Mouse (Mus musculus) thymus, postnatal 4 days (tissue): Measurements from ENCODE around the gene Spats2l.
A peak's percentile ranks its signal among the peaks of the same experiment; 100 is the strongest.

Experiments
- DNase-seq: peaks from one replicate; pipeline ENCODE4 v3.0.0; 2021

The Spats2l gene

DNA sequence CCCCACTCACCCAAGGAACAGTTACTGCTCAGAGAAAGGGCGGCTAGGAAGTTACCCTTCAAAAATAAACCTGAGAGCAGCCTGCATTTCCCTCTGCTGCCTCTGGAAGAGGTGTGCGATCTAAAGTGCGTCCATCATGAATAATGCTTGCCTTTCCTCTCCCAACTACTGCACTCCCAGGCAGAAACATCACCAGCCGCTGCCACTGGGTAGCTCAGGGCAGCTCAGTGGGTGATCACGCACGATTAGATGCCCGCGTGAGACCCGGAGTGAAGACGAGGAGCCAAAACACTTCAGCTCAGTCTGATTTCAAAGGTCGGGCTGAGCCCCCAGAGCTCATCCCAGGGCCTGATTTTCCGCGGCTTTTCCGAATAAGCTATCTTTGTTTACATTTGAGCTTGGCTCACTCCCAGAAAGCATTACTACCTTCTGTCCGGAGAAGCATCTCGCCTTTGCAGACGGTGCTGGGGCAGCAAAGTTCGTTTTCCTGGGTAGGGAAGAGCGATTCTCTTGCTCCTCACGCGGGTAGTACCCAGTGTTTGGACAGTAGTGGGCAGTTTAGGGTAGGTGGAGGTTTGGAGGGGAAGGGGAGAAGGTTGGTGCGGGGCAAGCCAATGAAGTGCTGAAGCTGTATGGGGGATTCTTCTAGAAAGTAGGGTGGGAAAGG, at the start of gene Spats2l:
Spats2l (plus strand) TSS at position 162 of the 667 bp plus-strand sequence.
- peak; percentile 31 for DNase-seq

DNA sequence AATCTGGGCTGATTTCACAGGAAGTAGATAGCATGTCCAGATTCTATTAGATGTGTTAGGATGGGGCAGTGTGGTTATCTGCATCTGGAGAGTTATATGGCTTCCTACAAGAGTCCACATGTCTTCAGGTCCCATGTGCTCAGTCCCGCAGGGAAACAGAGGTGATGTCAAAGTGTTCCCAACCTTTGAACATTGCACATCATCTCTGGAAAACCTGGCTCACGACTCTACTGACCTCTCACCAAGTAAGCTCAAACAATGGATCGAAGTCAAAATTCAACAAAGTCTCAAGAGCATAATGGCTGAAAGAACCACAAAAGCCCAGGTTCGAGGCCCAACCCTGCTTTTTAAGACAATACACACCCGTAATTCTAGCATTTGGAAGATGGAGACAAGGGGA, 48.7 kb upstream of the Spats2l start:
- DNase-seq = no peak

DNA sequence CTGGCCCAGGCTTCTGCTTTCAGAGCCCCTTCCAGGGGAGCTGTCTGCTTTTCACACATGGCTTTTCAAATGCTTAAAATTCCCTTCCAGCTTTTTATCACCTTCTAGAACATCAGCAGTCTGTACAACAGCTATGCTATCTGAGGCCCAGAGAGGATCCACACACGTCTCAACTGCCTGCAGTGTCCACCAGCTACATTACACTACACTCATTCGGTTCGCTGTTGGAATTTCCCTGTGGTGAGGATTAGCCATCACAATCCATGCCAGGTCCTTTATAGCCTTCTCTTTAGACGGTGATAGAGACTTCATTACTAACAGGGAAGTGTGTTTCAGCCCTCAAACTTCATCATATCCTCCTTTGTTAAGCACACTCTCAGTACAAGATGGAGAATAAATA, 38.1 kb upstream of the Spats2l start:
- no peak for DNase-seq

DNA sequence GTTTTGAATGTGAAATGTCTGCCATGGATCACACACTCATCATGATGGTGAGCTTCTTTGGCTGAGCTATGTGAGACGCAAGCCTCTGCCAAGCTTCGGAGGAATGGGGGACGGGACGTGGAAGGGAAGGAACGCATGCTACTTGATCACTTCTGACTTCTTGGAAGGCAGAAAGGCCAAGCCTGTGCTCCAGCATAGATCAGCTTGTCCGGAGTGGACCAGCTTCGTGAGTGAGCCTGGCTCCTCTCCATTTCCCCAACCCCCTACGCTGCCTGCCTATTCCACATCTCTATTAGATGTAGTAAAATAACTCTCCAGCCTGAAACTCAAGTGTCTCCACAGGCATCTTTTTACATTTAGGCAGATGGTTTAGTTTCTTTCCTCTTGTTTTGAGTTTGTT, 32.2 kb upstream of the Spats2l start:
- DNase-seq = no peak

DNA sequence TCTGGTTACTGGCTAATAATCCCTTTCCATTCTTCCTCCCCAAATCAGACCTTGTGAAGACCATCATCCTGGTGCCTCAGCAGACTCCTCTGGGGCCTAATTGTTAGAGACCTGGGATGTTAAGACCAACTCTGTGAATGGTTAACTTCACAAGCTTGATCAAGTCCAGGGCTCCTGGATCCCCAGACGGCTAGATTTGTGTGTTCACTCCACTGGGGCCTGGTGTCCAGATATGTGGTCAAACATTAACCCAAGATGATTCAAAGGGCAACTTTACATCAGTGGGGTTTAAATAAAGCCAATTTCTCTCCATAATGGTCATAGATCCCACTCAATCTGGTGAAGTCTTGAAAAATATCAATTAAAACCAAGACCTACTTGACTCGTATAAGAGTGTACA, 31.7 kb upstream of the Spats2l start:
- no peak for DNase-seq

DNA sequence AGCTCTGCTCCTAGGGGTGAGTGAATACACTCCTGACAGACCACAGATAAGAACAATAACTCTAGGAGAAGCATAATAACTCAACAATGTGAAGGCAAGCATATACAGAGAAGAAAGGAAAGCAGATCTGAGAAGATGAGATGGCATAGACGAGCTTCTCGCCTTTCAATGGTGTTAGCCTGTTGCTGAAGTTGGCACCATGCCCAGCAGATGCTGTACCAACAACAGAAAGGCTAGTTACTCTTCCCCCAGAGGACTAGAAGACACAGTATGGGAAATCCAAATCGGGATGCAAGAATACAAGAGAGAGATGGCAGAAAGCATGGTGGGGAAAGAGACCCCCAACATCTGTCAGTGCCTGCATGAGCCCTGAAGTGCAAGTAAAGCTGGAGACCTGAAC, 22.2 kb upstream of the Spats2l start:
- DNase-seq = no peak

DNA sequence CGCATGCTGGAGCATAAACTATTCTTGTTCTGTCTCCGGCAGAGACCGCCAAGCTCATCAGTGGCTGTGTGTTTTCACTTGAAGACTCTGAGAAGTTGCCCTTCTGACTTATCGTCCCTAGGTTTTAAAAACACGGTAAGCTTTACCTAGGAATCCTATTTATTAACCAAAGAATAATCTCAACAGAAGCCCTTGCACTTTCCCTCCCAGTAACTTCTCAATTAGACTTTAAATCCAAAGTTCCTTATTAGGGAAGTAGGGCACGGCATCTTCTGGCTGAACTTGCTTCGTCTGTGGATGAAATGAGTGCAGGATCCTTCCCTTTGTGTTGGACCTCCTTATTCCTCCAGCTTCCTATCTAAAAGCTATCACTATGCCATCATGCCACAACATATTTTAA, 7.6 kb upstream of the Spats2l start:
- no peak for DNase-seq

DNA sequence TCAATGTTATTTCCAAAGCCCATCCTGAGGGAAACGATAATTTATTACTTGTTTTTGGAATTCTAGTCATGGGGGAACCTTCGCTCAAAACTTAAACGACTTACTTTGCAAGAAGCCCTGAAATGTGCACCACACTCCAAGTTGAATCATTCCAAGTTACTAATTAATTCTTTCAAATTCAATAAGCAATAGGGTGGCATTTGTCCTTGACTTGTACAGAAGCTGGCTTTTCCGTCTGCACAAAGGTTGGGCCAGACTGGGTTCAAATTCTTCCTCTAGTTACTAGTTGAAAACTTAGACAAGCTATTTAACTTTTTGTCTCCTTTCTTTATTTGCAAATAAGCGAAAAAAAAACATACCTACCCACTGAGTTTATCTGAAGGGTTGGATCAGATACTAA, 636 bp upstream of the Spats2l start:
- no peak for DNase-seq

DNA sequence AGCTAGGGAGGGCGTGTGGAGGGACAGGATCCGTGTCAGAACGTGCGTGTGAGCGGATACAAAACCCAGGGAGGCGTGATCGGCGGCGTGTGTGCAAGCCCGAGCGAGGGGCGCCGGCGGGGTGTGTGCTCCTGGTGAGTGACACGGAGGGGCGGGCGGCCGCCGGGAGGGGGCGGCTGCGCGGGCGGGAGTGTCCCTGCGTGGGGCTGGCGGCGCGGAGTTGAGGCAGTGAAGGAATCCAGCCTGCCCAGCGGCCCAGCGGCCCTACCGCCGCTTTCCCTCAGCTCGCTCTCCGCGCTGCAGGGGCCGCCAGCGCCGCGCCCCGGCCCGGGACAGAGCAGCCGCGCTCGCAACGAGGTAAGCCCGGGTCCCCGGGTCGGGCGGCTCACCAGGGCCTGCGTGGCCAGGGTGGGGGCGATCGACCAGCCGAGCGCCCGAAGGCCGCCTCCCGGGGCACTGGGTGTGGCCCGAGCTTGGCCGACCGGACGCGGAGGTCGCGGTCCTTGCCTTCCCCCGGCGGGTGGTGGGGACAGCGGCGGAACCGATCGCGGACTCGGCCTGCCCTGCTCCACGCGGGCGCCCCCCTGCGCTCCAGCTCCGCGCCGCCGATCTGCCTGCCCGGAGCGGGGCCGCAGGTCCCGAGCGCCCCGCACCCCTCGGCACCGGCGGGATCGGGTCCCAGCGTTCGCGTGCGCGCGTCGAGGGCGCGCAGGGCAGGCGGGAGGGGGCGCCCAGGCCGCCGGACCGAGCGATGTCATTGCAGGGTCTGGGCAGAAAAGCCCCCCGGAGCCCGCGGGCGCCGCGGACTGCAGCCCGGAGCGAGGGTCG, 920 bp downstream of the Spats2l start:
- peak; percentile 82 for DNase-seq

DNA sequence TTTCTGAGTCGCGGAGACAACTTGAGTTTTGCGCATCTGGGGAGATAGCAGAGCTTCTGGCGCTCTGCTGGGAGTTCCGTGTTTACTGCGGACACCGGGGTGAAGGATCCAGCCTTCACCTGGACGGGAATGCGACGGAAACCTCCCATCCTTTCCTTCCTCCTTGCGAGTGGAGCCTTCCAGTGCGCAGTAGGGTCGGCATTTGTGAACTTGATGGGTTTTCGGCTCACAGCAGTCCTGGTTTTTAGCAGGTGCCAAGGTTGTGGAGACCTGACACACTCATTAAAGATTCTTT, 1.5 kb downstream of the Spats2l start:
- DNase-seq = no peak

DNA sequence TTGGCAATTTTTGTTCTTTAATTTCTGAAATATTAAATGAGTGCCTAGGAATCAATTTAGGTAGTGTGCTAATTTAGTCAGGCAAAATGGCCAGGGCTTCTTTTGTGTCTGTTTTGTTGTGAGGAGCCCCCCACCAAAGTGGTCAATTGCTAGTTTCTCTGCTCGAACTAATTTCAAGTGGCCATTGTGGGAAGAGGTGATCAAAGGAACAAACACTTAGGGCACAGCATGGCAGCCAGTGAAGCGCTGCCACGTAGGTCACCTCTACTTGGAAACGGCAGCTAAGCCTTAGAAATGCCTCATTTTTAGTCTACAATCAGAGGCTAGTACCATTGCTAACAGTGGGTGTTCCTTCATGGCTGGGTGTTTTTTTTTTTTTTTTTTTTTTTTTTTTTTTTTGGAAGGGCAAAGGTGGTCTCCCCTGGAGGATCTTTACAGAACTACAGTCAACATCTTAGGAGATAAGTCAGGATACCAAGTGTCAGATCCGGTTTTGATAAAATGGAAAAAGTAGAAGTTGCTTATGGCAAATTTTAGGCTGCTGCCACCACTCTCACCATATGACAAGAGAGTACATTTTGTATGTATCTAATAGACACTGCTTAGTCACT, 2.8 kb downstream of the Spats2l start:
- DNase-seq = no peak

DNA sequence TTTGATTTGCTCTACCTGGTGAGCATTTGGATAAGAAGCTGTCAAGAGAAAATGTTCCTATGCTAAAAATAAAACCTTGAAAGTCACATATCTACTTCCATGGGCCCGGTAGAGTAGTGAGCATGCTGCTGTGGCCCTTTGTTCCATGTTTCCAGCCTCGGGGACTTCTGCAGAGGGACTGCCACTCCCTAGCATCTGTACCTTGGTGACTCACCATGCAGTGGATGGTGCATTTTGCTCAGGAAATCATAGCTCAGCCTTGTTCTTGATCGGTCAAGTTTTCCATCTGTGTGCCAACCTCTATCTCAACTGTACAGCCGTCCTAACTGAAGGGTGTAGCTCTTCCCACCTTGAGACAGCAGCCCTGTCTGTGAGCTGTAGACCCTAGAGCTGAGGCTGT, 10.3 kb downstream of the Spats2l start:
- no peak for DNase-seq

DNA sequence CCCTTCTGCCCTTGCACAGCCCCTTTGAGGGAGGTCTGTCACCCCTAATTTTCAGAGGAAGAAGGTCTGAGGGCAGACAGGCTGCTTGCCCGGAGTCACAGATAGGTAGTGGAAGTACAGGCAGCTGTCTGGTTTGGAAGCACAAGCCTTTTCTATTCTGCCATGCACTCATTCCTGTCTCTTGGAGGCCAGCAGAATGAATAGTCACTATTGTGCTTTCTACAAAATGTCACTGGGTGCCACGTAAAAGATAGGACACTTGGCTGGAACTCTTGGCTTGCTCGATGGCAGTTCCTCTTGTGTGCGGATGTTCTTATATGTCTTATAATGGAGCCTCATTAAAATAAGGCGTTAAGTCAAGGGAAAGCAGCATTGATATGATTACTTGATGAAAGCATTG, 15.9 kb downstream of the Spats2l start:
- DNase-seq = no peak

DNA sequence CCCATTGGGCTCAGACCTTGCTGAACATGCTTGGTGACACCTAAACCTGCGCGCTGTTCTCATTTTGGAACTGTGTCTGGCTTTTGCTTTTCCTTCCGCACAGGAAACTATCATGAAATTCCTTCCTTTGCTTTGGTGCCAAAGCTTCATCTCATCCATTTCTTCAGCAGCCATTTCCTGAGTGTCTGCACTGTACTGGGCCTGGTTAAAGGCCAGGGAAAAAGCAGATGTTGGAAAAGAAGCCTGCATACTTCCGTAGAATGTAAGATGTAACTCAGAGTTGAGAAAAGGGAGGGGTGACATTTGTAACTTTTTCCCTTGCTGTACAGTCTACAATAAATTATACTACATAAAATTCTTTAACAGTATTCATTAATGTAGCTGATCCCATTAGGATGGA, 18.2 kb downstream of the Spats2l start:
- no peak for DNase-seq

DNA sequence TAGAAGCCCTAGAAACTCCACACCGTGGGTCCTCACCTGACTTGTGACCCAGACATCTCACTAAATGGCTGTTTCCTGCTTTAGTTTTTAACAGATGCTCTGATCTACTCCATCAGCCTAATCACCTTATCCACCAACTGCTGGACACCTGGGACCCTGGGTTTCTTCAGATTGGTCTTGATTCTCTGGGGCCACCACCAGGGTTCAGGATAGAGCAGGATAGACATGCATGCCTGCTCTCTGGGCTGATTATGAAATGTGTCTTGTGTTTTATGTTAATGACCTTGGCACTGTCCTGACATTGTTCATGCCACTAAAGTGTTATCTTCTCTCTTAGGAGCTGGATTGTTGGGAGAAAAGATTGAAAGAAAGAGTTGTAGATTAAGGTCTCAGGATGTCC, 21.9 kb downstream of the Spats2l start:
- peak; percentile 23 for DNase-seq

DNA sequence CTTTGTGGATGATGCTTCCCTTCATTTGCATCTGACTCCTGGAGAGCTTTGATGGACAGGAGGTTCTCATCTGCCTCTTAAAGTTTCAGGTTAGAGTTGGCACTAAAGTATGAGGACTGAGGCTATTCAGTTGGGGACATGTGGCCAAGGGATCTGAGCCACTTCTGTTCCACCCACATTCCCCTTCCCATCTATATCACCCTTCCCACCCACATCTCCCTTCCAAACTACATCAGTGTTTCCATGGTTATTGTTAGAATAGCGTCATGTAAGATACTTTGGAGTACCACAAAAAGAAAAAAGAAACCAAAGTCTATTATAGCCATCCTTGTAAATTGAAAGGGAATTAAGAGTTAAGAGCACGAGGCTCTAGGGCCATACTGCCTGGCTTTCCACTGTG, 25.4 kb downstream of the Spats2l start:
- no peak for DNase-seq

DNA sequence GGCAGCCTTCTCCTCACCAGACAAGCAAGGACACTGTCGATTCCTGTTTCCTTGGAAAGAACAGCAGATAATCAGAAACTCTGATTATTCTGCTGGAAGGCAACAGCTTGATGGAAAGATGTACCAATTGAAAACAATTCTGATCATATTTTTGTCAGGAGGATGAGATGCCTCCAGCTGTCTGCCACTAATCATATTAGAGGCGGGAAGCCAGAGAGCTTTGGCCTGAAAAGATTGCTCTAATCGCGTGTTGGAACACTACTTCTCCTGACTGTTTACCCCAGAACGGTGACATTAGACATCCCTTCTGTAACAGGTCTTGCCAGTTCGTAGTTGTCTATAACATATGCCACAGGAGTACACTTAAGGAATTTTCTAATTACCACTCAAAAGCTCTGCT, 26.9 kb downstream of the Spats2l start:
- no peak for DNase-seq

DNA sequence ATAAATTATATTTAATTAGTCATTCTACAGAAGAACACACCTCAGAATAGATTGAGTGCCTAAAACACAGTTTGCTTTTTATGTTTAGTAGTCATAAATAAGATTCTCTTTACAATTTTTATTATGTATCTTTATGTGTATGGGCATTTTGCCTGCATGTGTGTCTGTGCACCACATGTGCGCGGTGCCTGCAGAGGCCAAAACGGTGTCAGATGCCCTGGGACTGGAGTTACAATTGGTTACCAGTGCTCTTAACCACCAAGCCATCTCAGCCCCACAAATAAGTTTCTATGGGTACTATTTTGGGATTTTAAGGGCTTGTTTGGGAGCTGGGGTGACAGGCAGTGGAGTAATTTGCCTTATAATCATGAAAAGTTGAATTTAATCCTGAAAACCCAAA, 32.2 kb downstream of the Spats2l start:
- no peak for DNase-seq

DNA sequence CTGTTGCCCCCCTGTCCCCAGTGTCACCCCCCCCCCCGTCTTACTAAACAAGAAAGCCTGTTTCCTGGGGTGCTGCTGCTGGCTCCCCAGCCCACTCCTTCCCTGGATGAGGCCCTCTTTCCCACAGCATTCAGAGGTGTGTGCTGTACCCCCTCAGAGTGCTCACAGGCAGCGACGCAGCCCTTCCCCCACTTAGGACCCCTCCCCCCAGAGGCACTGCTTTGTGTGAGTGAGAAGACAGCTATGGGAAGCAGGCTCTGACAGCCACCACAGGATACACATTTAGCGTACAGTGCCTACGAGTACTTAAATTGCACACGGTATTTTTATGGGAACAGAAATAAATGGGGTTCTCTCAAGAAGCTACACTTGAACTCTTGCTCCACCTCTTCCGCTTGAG, 33.9 kb downstream of the Spats2l start:
- no peak for DNase-seq

DNA sequence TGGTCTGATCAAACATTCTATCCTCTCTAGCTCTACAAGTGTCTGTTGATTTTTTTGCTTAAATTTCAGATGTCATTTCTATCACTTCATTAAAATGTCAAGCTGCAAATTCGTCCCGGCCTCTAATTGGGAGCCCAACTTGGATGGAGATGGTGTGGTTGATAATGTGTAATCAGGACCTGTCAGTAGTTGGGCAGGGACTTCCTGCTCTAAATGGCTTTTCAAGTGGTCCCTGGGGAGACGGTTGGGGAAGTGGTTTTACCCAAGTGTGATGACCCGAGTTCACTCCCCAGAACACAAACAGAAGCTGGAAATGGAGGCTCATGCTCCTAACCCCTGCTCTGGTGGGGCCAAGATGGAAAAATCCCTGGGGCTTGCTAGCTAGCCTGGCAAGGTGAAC, 36.3 kb downstream of the Spats2l start:
- no peak for DNase-seq

DNA sequence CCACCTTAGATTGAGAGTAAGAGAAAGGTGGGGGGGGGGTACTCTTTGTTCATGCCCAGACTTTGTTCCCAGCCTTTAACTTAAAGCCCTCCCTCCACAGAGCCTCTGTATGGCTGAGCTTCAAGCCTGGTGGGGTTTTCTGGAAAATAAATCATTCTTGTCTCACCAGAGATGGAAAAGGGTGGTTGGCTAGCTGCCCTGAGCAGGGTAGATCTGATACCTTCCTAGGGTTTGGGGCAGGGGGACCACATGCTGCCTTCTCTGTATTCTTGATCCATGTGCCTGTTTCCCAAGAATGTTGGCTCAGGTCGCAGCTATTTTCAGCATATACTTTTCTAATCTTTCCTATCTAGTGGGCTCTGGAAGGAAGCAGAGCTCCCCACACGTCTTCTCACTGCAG, 43.1 kb downstream of the Spats2l start:
- no peak for DNase-seq

DNA sequence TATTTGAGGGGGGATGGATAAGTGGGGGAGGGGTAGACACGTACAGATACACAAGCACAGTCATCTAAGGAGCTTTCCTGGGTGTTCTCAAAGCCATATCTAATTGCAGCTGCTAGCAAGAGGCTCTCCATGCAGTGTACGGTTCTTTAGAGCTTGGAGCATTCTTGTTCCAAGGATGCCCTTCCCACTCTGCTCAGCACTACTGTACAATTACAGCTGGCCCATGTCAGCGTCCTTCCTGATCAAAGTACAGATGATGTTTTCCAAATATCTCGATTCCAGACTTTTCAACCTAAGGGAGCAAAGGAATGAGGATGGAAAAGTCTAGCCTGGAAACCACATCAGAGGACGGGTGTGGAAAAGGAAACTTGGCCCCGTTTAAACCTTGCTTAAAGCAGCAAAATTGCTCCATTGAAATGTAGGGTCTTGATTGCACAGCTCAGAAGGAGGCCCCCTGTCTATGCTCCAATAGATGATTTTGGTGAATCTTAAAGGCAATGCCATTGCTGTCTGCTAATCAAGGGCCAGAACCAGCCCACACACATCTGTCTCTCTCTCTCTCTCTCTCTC, 46.6 kb downstream of the Spats2l start:
- DNase-seq = no peak

DNA sequence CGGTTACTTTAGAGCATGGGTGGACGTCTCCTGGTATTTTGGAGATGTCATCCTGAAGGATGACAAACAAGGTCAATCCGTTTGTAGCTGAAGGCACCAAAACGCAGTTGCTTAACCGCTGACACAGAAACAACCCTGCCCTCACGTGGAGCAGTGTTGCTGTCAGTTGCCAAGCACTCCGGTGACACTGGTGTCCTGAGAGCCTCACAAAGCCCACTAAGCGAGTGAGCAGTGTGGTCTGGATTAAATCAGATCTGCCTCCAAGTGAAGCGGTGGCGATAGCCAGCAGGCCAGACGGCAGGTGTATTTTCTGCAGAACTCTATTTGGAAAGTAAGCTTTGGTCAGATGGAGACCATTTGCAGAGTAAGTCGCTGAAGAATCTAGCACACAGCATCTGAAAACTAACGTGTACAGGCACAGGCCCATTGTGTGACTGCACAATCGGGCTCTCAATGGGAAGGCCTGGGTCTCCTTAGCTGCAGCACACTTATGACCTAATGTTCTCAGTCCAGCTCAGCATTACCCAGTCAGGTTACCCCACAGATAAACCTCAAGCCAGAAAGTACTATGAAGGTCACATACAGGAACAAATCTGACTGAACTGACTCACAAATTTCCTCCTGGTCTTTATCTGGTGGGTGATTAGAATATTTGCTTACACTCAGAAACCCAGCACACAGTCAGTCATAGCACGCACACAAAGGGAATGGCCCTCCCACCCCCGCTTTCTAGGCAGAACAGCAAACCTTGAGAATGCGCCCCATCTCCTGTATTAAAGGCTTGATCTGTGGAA, 51.2 kb downstream of the Spats2l start:
- no peak for DNase-seq
